19 mouse cellular contexts compared by ENCODE assay signal in the genomic region with DNA sequence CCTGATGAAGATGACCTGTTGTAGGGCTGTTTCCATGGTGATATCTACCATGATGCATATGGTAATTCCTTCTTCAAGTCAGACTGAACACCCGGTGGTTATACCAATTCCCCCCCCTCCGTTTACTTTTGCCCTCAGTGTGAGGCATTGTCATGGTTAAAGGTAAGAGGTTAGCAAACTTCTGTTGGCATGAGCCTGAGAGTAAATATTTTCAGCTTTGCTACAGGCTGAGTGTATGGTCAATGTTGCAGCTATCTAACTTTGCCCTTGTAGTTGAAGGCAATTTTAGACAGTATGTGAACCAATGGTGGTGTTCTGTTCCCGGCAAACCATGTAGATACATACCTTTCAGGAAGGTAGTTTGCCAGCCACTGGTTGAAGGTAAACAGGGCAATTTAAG. TPM values are rescaled to one million over a fixed set of nuclear protein-coding genes. Genes with fewer than 3 reads are reported as not detected.
DNase-seq lines count a peak whose midpoint lies in the region; ATAC-seq and TF ChIP-seq lines count a peak whose summit lies in the region.
"Had no signal": no experiment of that assay in that cellular context is flagged by ENCODE, and none has a peak within 500 bp of the region (broad histone marks: within the 10 kb centered on the region; RNA-seq: fewer than 3 reads in every experiment).

No protein-coding gene starts in this region.

- no peak overlapping the region for H3K4me3 ChIP-seq in hindbrain, embryonic 13.5 days
- H3K4me3 ChIP-seq in hindbrain, postnatal 0 days (ENCODE audit: low read length), result no peak overlapping the region
- no peak overlapping the region for H3K4me3 ChIP-seq in liver, embryonic 16.5 days (ENCODE audit: low read depth, low read length)
- H3K4me3 ChIP-seq in liver, embryonic 11.5 days (ENCODE audit: low read depth, low read length), result no peak overlapping the region
- no peak overlapping the region for H3K4me3 ChIP-seq in neural tube, embryonic 12.5 days
- H3K4me3 ChIP-seq in neural tube, embryonic 15.5 days (replicated peaks), result no peak overlapping the region
- H3K4me3 ChIP-seq: embryonic facial prominence, embryonic 10.5 days; heart, embryonic 13.5 days had no signal

- H3K9me3 ChIP-seq in hindbrain, embryonic 13.5 days, result no peaks in the 10 kb centered on the region
- H3K9me3 ChIP-seq in hindbrain, postnatal 0 days (ENCODE audit: low read length), result no peaks in the 10 kb centered on the region
- H3K9me3 ChIP-seq in liver, embryonic 16.5 days (replicated peaks; ENCODE audit: control insufficient read depth, low read length), result no peaks in the 10 kb centered on the region
- H3K9me3 ChIP-seq in liver, embryonic 11.5 days (ENCODE audit: control insufficient read depth, low read length), result no peaks in the 10 kb centered on the region
- no peaks in the 10 kb centered on the region for H3K9me3 ChIP-seq in neural tube, embryonic 12.5 days
- H3K9me3 ChIP-seq in neural tube, embryonic 15.5 days (replicated peaks), result no peaks in the 10 kb centered on the region
- H3K9me3 ChIP-seq: embryonic facial prominence, embryonic 10.5 days; heart, embryonic 13.5 days had no signal

- H3K4me2 ChIP-seq in hindbrain, embryonic 13.5 days, result peak overlapping the region; percentile 36; the same call in 1 of the 2 replicates
- no peak overlapping the region for H3K4me2 ChIP-seq in hindbrain, postnatal 0 days (ENCODE audit: low read depth, low read length)
- no peak overlapping the region for H3K4me2 ChIP-seq in liver, embryonic 16.5 days (ENCODE audit: low read depth, low read length)
- no peak overlapping the region for H3K4me2 ChIP-seq in liver, embryonic 11.5 days
- 0 out of 2 replicates have a peak overlapping the region, but pooled peaks have one; percentile 1 for H3K4me2 ChIP-seq in neural tube, embryonic 12.5 days (replicated peaks)
- H3K4me2 ChIP-seq in neural tube, embryonic 15.5 days, result 0 out of 2 replicates have a peak overlapping the region, but pooled peaks have one; percentile 7

- H3K27ac ChIP-seq in hindbrain, embryonic 13.5 days, result peak overlapping the region; percentile 44
- no peak overlapping the region for H3K27ac ChIP-seq in hindbrain, postnatal 0 days
- H3K27ac ChIP-seq in liver, embryonic 16.5 days (ENCODE audit: low read length), result no peak overlapping the region
- no peak overlapping the region for H3K27ac ChIP-seq in liver, embryonic 11.5 days (ENCODE audit: low read depth, low read length)
- H3K27ac ChIP-seq in neural tube, embryonic 12.5 days, result no peak overlapping the region
- H3K27ac ChIP-seq in neural tube, embryonic 15.5 days (replicated peaks), result no peak overlapping the region
- H3K27ac ChIP-seq: embryonic facial prominence, embryonic 10.5 days; heart, embryonic 13.5 days had no signal

- no peak for DNase-seq in hindbrain, postnatal 0 days (ENCODE audit: low spot score)
- DNase-seq in liver, embryonic 11.5 days (ENCODE audit: low spot score), result no peak
- no peak for DNase-seq in neural tube, embryonic 10.5 days (ENCODE audit: extremely low spot score, low spot score)
- no peak for DNase-seq in right cerebral cortex, postnatal 14 days
- DNase-seq: gastrocnemius, postnatal 36 days; heart, adult 11 months; heart, postnatal 36 days had no signal

- peaks cover 58% of the 10 kb centered on the region for H3K4me1 ChIP-seq in hindbrain, embryonic 13.5 days (replicated peaks)
- peaks cover 17% of the 10 kb centered on the region for H3K4me1 ChIP-seq in hindbrain, postnatal 0 days (ENCODE audit: insufficient read depth, low read length)
- H3K4me1 ChIP-seq in liver, embryonic 16.5 days (ENCODE audit: control insufficient read depth, low read depth, low read length), result no peaks in the 10 kb centered on the region; the same call in 1 of the 2 replicates
- no peaks in the 10 kb centered on the region for H3K4me1 ChIP-seq in liver, embryonic 11.5 days (replicated peaks; ENCODE audit: control insufficient read depth, insufficient read depth, low read length)
- H3K4me1 ChIP-seq in neural tube, embryonic 12.5 days, result peaks cover 64% of the 10 kb centered on the region
- H3K4me1 ChIP-seq in neural tube, embryonic 15.5 days, result peaks cover 55% of the 10 kb centered on the region

- no peak overlapping the region for H3K9ac ChIP-seq in hindbrain, embryonic 13.5 days
- H3K9ac ChIP-seq in hindbrain, postnatal 0 days (replicated peaks; ENCODE audit: low read length), result no peak overlapping the region
- no peak overlapping the region for H3K9ac ChIP-seq in liver, embryonic 16.5 days (ENCODE audit: low read depth, low read length)
- H3K9ac ChIP-seq in liver, embryonic 11.5 days (ENCODE audit: low read depth, low read length), result no peak overlapping the region
- no peak overlapping the region for H3K9ac ChIP-seq in neural tube, embryonic 12.5 days
- no peak overlapping the region for H3K9ac ChIP-seq in neural tube, embryonic 15.5 days (replicated peaks)
- H3K9ac ChIP-seq: heart, embryonic 13.5 days had no signal

- H3K36me3 ChIP-seq in hindbrain, embryonic 13.5 days, result peaks cover 3% of the 10 kb centered on the region; the same call in 1 of the 2 replicates
- no peaks in the 10 kb centered on the region for H3K36me3 ChIP-seq in hindbrain, postnatal 0 days (ENCODE audit: insufficient read depth, low read length)
- H3K36me3 ChIP-seq in liver, embryonic 16.5 days (ENCODE audit: control insufficient read depth, insufficient read depth), result no peaks in the 10 kb centered on the region
- no peaks in the 10 kb centered on the region for H3K36me3 ChIP-seq in liver, embryonic 11.5 days (ENCODE audit: control insufficient read depth, insufficient read depth, low read length)
- no peaks in the 10 kb centered on the region for H3K36me3 ChIP-seq in neural tube, embryonic 12.5 days
- no peaks in the 10 kb centered on the region for H3K36me3 ChIP-seq in neural tube, embryonic 15.5 days
- H3K36me3 ChIP-seq: embryonic facial prominence, embryonic 10.5 days; heart, embryonic 13.5 days had no signal

- 39% methylated on average over 3 of the region's 3 CpGs for WGBS in hindbrain, embryonic 13.5 days
- 44% methylated on average over 3 of the region's 3 CpGs for WGBS in hindbrain, postnatal 0 days
- WGBS in liver, embryonic 16.5 days (ENCODE audit: insufficient replicate concordance), result 41% methylated on average over 3 of the region's 3 CpGs
- WGBS in liver, embryonic 11.5 days, result 62% methylated on average over 3 of the region's 3 CpGs
- 42% methylated on average over 3 of the region's 3 CpGs for WGBS in neural tube, embryonic 12.5 days
- WGBS in neural tube, embryonic 15.5 days, result 45% methylated on average over 3 of the region's 3 CpGs

- TF ChIP-seq CTCF in hindbrain, postnatal 0 days (IDR thresholded peaks at IDR 0.05; ENCODE audit: low read depth), result no peak

- no peak for ATAC-seq in hindbrain, embryonic 13.5 days (ENCODE audit: low FRiP score)
- no peak for ATAC-seq in hindbrain, postnatal 0 days
- ATAC-seq in liver, embryonic 16.5 days (ENCODE audit: low read depth), result 0 out of 2 replicates have a peak, but pooled peaks have one; percentile 9
- no peak for ATAC-seq in liver, embryonic 11.5 days (replicated peaks; ENCODE audit: low FRiP score)
- ATAC-seq in neural tube, embryonic 12.5 days (ENCODE audit: low FRiP score, low read depth), result no peak
- no peak for ATAC-seq in neural tube, embryonic 15.5 days (ENCODE audit: low FRiP score)
- ATAC-seq: activated CD4-positive, CD25-positive, alpha-beta regulatory T cell, adult 4 months; forebrain, embryonic 14.5 days had no signal

- 0 out of 2 replicates have a peak, but pooled peaks cover 4% of the 10 kb centered on the region for H3K27me3 ChIP-seq in hindbrain, embryonic 13.5 days
- no peaks in the 10 kb centered on the region for H3K27me3 ChIP-seq in hindbrain, postnatal 0 days (ENCODE audit: insufficient read depth, low read length)
- no peaks in the 10 kb centered on the region; the same call in 1 of the 2 replicates for H3K27me3 ChIP-seq in liver, embryonic 16.5 days (ENCODE audit: control insufficient read depth, insufficient read depth, low read depth, low read length)
- H3K27me3 ChIP-seq in liver, embryonic 11.5 days (replicated peaks; ENCODE audit: control insufficient read depth, insufficient read depth, low read length), result peaks cover 8% of the 10 kb centered on the region
- no peaks in the 10 kb centered on the region for H3K27me3 ChIP-seq in neural tube, embryonic 12.5 days (replicated peaks)
- H3K27me3 ChIP-seq in neural tube, embryonic 15.5 days (replicated peaks), result no peaks in the 10 kb centered on the region
- H3K27me3 ChIP-seq: Patski had no signal

RNA-seq across cellular contexts. Expression of gene Rgs8, which starts 16.9 kb away (rescaled TPM):
- 24.4 and 26.4 TPM in 2 replicates for polyA plus RNA-seq in hindbrain, embryonic 13.5 days (2015; fragmentation: Nextera tagmentation; extraction: Ambion mirVana)
- 23.9 and 40.1 TPM in 2 replicates for total RNA-seq in hindbrain, postnatal 0 days (2014; rRNA removed)
- 12.5 and 14.1 TPM in 2 replicates for polyA plus RNA-seq in hindbrain, postnatal 0 days (2015; fragmentation: Nextera tagmentation; extraction: Ambion mirVana)
- polyA plus RNA-seq in liver, embryonic 16.5 days (2015; fragmentation: Nextera tagmentation; extraction: Ambion mirVana), result not detected in 2 replicates
- 0.09 and 0.19 TPM in 2 replicates for polyA plus RNA-seq in liver, embryonic 11.5 days (2014; fragmentation: Nextera tagmentation; extraction: Ambion mirVana)
- polyA plus RNA-seq in neural tube, embryonic 12.5 days (2016; fragmentation: Nextera tagmentation; extraction: Ambion mirVana), result 16.9 and 17.0 TPM in 2 replicates
- polyA plus RNA-seq in neural tube, embryonic 15.5 days (2015; fragmentation: Nextera tagmentation; extraction: Ambion mirVana), result 11.2 and 13.4 TPM in 2 replicates
- total RNA-seq: adrenal gland, adult 18-20 months; CH12.LX; gastrocnemius, adult 8-10 months; heart, postnatal 36 days had no signal

Comparison
In these comparisons a context has a peak if more than half of its experiments do, and no peak if none do; other contexts are left out.
1. H3K4me2 ChIP-seq: peak in hindbrain, embryonic 13.5 days (single experiment), neural tube, embryonic 12.5 days (single experiment) and neural tube, embryonic 15.5 days (single experiment); none in hindbrain, postnatal 0 days (single experiment), liver, embryonic 16.5 days (single experiment) and liver, embryonic 11.5 days (single experiment).
2. RNA of gene Rgs8, which starts 16.9 kb away (polyA plus RNA-seq): 24.4 to 26.4 TPM in hindbrain, embryonic 13.5 days, 16.9 to 17.0 TPM in neural tube, embryonic 12.5 days, 12.5 to 14.1 TPM in hindbrain, postnatal 0 days and 11.2 to 13.4 TPM in neural tube, embryonic 15.5 days; 0.09 to 0.19 TPM in liver, embryonic 11.5 days and not detected in liver, embryonic 16.5 days; every median in the first group is over 10 times any median in the second.